Mouse (Mus musculus): ENCODE results near the gene Rtn4rl1.

The Rtn4rl1 gene

DNA sequence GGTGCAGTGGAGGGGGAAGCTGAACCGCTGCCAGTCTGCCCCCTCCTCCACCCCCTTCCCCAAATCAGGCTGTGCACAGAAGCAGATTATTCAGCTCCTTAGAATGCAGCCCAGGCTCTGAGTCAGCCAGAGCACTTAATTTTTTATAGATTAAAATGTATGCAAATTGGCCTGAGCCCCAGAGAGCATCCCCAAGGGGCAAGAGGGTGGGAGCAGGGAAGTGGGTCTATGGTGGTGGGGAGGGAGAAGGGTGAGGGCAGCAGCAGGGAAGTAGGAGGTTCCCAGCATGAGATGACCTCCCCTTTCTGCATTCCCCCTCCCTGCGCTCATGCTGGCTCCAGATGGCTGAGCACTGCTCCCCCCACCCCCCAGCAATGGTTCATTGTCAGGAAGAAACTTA is 8.6 kb upstream of the Rtn4rl1 start:
- WGBS = 49% methylated on average over 2 of the region's 2 CpGs

DNA sequence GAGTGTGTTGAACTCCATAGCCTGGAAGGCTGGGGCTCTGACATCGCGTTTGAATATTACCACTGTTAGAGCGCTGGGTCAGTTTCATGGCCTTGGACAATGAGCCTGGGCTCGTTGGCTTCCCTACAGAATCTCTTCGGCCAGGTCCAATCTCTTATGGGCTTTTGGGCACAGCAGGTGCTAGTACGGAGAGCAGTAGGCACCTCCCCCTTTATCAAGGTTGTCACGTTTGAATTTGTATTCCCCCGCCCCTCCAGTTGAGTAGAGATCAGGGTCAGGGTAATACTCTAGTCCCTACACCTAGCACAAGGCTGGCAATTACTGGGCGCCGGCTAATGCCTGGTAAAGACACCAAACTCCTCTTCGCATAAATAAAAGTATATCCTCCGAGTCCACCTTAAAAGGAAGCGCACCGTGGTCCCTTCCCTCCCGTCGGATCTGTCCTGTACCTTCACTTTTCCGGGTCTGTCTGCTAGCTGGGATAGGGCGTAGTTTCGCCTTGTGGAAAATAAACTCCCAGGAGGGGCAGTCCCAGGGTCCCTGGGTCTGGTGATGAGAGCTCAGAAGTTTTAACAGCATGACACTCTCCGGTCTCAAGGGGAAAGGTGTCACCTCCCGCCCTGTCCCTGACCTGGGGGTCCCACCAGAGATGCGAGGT is 3.7 kb upstream of the Rtn4rl1 start:
- WGBS = under 1% methylated on average over 22 of the region's 22 CpGs

DNA sequence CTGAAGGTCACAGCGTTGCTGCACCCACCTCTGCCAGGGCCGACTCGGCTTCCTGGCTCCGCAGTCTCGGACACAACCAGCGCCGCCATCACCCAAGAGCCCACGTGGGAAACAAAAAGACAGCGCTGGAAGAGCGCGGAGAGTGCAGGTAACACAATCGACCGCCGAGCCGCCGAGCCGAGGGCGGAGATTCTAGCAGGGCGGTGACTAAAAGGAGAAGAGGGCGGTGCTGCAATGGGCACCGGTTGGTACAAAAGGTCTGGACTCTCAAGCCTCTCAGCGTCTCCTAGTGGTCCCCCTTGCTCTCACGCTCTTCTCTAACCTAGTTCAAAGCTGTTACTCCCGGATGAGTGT is 3.2 kb upstream of the Rtn4rl1 start:
- 1% methylated on average over 24 of the region's 24 CpGs for WGBS

DNA sequence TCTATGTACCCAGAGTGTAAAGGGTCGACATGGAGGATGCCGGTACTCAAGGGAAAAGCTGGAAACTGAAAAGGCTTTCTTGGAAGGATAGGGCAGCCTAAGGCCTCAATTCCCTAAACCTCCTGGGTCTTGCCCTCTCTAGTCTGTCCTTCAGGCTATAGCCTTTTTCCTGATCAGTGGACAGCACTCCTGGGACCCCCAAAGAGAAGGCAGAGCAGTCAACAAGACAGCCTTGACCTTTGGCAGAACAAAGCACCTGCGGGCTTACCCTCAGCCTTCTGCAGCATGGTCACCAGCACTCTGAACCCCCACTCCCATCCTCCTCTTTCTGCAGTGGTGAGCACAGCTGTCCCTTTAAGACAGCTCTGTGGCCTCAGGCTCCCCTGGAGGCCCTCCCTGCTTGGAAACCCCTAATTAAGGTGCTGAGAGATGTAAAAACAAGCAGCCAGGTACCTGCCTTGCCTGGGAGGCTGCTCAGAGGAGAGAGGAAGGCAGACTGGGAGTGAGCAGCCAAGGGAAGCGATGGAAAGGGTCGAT is 2.6 kb upstream of the Rtn4rl1 start, which contains the start of gene Dph1:
Gene Dph1 (minus strand): TSS at position 337 of the 537 bp plus-strand sequence.
- WGBS = 63% methylated on average over 5 of the region's 5 CpGs

DNA sequence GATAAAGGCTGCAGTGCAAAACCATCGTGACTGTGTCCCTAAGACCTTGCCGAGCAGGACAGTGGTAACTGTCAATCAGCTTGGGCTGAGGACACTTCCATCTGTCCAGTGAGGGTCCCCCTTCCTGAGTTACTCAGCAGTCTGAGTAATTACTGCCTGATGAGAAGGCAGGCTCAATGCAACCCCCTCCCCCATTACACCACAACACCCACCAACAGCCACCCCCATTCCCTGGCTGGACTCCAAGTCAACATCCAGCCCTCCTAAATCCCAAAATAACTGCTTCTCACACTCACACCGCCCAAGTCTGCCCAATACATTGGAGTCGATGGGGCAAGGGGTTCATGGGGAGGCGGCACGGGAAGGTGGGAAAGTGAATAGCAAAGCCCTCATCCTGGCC is 1.7 kb upstream of the Rtn4rl1 start:
- WGBS = 46% methylated on average over 6 of the region's 6 CpGs

DNA sequence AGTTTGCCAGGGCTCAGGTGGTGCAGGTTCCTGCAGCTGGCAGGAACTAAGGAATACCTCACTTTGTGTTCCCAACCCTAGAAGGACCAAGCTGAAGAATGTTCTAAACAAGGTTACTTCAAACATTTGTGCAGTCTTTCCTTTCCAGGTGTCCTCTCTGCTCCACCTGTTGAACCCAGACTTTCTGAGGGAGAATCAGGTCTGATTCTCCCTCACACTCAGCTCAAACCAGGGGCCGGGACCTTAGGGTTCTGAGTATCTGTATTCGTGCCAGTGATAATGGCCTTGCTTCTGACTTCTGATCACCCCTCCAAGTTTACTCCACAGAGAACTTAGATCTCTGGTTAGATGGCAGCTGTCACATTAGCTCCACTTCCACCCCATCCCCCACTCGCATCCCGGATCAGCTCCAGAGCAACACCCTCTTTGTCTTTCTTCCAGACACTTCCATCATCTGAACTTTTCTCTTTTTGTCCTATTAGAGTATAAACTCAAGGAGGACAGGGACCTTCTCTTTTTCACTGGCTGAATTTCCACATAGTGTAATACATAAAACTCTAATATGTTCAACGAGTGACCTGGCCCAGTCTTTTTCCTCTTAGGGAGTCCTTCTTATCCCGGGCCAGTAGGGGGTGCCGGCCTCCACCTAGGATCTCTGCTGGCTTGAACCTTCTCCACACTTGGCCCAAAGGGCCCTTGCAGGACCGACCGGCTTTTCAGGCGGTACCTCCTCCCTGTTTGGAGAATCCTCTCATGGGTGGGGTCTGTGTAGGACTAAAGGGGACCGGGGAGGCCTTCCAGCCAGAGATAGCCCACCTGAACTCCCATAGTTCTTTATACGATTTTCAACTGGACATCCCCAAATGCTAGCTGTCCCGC is 1.0 kb upstream of the Rtn4rl1 start:
- 22% methylated on average over 13 of the region's 13 CpGs for WGBS

DNA sequence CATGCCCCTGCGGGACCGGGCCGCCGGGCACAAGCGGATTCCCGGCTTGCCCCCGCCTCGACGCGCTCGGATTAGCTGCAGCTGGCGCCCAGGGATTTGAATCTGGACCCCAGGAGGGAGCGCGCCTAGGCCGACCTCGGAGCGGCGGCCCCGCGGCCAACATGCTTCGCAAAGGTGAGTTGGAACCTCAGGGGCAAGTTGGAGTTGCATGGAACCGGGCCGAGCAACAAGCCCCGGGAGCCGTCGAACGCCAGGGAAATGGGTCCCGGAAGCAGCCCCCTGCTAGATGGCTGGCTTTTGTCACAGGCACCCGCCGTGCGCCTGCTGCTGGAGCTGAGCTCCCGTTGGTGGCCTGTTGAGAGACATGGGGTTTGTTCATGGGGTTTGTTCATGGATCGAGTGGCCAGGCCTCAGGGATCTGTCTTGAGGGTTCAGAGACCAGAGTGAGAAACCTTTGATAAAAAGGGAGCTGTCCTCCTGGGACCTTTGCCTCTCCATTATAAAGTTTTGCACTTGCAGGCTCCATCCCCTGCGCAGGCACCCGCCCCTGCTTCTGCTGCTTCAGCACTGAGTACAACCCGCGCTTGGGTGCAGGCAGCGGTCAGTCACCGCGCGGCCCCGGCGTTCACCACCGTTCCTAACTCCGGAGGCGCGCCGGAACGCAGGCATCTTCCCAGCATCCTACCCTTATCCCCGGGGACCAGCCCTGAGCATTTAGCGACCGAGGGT is 702 bp downstream of the Rtn4rl1 start:
- WGBS = under 1% methylated on average over 52 of the region's 52 CpGs

DNA sequence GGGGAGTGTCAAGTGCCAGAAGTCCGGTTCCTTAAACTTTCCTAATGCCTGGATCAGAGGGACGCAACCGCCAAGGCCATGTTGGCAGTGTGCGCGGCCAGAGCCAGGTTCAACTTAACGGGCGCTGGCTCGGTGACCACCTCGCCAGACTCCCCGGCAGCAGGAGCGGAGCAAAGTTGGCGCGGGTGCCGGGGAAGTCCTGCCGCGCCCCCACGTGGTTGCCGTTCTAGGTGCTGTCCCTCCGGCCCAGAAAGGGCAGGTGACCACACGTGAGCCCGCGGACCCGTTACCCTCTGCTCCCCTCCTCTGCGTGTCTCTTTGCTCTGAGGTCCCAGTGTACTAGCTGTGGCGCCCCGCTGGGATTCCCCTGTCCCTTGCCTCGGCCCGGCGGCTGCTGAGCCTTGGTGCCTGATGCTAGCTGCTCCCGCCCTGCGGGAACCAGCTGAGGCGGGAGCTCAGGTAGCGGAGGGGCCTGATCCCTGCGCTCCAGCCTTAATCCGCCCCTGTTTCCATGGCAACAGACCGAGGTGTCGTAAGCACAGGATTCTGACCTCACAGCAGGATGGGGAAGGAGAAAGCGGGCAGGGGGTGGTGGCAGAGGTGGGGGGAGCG is 1.4 kb downstream of the Rtn4rl1 start:
- under 1% methylated on average over 39 of the region's 39 CpGs for WGBS

DNA sequence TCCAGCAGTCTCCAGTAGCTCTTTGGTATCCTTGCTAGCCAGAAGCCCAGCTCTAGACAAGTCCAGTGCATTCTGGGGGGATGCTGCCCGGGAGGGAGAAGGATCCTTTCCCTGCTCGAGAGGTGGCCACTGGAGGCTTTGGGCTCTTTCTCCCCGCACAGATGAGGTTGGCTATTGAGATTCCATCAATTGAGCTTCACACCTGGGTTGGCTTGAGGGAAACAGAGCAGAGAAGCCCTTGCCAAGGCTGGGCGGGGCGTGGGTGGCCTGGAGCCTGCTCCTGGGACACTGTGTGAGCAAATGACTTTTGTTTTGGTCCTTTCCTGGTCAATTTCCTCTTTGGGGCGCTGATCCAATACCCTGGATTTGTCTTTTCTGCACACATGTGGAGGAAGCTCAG is 2.5 kb downstream of the Rtn4rl1 start:
- WGBS = 57% methylated on average over 6 of the region's 6 CpGs

DNA sequence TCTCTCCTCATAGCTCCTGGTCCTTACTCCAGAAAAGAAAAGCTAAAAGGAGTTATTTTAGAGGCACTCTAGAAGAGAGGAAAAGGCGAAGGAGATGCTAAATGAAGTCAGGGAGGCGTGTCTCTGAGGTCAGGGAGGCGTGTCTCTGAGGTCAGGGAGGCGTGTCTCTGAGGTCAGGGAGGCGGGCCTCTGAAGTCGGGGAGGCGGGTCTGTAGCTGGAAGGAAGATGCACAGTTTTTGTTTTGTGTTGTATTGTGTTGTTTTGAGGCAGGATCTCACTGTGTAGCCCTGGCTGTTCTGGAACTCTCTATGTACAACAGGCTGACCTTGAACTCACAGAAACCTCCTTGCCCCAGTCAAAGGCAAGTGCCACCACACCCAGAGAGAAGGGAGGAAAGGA is 4.4 kb downstream of the Rtn4rl1 start:
- 55% methylated on average over 7 of the region's 7 CpGs for WGBS

DNA sequence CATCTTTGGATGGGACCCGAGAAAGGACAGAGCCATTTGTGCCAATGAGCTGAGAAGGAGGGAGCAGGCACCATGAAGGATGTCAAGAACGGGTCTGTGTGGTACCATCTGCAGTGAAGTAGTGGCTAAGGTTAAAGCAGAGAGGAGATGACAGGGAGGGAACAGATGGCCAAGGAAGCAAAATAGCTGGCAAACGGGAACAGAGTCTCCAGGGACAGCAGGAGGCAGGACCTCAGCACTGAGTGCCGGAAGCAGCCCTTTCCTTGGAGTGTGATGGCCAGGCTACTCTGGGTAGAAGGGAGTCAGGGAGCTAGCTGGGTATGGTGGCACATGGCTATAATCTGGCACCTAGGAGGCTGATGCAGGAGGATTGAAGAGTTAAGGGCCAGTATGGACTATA is 5.2 kb downstream of the Rtn4rl1 start:
- 52% methylated on average over 4 of the region's 4 CpGs for WGBS

DNA sequence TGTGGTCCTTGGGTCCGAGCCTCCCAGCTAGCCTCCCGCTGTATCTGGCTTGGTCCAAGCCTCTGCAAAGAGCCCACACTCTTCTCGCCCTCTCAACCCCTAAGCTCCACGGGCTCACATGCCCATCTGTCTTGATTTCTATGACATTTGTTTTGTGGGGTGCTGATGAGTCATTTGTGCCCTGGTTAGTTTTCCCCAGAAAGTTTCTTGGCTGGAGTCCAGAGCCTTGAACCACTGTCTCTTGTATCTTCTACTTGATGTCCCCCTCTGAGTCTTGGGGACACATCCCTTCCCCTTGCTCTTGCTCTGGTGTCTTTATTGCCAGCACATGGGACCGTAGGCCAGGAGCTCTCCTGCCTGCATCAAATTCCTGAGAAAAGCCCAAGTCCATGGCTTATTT is 6.4 kb downstream of the Rtn4rl1 start:
- WGBS = 64% methylated on average over 5 of the region's 5 CpGs

DNA sequence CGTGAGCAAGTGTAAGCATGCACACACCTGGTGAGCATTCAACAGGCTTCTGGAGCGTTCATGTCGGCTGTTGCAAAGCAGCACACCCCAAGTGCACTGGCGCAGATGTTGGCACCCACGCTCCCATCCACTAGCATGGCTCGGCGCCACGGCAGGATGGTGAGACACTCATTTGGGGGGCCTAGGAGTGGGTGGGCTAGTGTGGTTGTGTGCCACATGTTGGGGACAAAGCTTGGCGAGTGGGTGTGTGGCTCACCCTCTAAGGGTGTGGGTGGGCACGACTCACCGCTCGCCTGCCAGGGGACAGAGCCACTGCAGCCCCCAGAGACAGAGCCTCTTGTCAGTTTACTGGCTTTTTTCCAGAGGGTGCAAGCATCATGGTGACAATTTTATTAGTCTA is 7.4 kb downstream of the Rtn4rl1 start:
- 54% methylated on average over 12 of the region's 12 CpGs for WGBS

DNA sequence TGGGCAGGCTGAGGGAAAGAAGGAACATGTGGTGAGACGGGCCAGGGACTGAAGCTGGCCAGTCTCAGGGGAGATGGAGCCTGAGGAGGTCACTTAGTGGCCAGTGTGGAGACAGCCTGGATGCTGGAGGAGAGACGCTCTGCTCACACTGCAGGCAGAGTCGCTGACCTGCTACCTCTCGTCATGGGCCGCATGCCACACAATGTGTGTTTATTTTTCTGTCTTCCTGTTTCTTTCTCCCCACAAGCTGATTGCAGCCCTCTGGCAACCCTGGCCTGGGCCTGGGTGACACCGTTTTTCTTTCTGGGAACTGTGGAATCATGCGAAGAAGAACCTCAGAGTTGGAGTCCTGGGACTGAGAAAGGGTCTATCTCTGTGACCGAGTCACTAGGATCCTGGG is 8.1 kb downstream of the Rtn4rl1 start:
- 65% methylated on average over 8 of the region's 8 CpGs for WGBS

DNA sequence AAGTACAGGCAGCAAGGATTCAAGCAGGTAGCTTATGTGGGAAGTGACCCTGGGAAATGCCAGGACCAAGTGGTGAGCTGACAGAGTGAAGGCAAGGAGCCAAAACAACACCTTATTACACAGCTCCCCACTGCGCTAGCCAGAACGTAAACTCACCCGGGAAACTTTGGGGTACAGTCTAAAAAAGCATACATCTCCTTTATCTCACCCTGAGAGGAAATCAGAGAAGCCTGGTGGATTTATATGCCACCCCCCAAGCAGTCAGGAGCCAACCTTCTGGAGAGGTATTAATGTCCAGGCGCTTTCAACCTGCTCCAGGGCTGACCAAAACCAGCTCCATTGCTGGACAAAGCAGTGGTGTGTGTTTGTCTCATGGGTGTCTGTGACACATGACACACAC is 10.3 kb downstream of the Rtn4rl1 start:
- WGBS = 81% methylated on average over 4 of the region's 4 CpGs

DNA sequence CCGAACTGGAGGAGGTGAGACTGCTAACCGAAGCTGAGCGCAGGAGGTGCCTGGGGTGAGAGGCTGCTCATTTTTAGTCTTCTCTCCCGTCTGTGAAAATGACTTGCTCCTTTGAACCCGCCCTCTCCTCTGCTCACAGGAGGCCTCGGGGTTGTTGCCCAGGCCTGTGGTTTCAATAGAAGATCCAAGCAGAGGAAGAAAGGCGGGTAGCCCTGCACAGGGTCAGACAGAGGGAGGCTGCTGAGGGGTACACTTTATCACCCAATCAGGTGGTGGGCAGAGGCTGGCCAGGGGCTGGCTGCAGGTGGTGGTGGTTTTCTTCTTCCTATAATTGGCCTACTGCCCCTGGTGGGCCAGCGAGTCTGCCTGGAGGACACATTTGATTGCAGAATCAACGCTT is 10.9 kb downstream of the Rtn4rl1 start:
- 59% methylated on average over 9 of the region's 9 CpGs for WGBS

DNA sequence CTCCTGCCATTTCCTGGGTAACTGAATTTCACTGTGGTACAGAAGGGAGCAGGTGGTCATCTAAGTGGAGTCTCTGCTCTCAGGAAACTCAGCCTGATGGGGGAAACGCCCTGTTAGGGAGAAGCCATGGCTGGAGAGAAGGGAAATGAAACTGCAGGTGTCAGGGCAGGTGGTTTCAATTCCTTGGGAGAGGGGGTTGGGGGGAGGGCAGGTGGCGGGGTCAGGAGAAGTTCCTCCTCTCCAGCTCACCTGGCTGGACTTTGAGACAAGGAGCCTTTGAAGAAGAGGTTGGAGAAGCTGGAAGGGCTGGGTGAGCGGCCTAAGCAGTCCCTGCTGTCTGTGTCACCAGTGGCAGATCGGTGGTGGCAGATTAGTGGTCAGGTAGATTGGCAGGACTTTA is 12.8 kb downstream of the Rtn4rl1 start:
- 88% methylated on average over 4 of the region's 4 CpGs for WGBS

DNA sequence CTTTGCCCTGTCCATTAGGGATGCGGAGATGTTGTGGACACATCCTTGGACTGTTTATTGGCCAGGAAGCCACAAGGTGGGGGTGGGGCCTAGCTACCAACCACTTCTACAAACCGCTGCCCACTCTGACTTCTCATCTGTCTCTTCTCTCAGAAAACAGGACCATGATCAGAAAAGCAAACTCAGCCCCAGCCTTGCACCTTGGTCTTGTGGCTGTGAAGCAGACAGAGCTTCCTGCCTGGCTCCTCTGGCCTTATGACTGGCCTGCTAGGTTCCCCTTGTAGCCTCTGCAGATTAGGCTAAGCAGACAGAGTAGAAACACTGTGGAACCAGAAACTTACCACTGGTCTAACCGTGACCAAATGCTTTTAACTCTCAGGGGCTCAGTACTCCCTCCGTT is 15.8 kb downstream of the Rtn4rl1 start:
- WGBS = 83% methylated on average over 4 of the region's 4 CpGs

DNA sequence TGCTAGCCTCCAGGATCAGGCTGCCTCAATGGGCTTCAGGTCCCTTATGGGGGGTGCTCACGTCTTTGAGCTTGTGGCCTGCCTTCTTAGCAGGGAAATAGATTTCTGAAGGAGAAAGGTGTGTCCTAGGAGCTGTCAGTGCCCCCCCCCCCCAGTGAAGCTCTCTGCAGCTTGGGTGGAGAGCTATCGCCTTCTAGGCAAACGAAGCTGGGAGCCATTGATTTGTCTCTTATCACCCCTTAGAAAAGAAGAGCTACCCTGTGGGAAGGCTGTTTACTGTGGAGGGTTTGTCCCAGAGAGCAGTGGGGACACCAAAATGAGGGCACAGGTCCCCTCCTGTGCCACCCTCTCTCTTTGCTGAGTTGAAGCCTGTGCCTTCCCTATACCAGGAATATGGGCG is 16.5 kb downstream of the Rtn4rl1 start:
- whole genome bisulfite sequencing = 79% methylated on average over 4 of the region's 4 CpGs

DNA sequence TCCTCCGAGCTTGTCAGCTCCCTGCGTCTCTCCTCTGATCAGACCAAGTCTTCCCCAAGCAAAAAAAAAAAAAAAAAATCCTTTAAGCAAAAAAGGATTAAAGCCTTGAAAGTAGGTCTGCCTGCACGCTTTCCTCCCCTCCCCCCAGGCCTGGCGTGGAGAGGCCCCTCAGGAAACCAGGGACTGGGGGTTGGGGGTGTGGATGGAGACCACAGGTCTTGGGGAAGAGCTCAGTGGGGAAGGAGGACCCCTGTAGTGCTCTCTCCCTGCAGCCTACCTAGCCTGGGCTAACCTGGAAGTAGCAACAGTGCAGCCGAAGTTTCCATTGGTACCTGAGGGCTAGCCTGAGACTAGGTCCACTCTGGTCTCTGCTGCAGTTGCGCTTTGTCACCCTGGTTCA is 17.2 kb downstream of the Rtn4rl1 start:
- 67% methylated on average over 6 of the region's 6 CpGs for WGBS

DNA sequence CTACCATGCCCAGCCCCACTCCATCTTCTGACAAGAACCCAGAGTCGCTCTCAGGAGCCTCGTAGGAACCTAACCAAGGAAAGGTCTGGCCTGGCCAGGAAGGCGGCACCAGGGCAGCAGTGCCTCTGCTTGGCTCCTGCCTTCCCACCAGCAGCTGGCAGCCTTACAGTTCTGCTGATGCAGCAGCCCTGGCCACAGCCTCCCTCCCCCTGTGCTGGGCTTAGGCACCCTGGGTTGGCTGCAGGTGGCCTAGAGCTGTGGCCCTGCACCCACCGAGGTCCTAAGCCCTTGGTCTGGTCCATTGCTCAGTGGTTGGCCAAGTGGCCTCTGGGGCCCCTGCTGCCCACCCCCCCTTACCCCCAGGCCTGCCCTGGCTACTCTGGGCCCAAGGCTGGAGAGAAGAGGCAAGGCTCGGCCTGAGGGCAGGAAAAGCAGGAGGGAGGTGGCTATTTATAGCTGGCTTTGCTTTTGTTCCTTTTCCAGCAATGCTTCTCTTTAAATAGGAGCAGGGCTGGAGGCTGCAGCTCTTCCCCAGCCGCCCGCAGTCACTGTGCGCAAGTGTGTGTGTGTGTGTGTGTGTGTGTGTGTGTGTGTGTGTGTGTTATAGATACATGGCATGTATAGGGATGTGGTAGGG is 18.6 kb downstream of the Rtn4rl1 start:
- WGBS = 30% methylated on average over 8 of the region's 8 CpGs

DNA sequence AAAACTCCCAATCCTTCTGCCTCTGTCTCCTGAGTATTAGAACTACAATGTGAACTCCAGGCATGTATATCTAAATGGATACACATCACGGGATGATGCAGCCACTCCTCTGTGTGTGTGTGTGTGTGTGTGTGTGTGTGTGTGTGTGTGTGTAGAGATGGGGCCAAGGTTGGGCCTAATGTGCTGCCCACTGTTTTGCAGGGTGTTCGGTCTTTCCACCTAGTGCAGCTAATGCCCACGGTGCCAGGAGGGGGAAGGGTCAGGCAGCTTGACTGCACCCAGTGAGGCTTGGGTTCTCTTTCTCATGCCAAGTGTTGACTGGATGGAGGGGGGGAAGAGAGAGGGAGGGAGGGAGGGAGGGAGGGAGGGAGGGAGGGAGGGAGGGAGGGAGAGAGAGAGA is 19.3 kb downstream of the Rtn4rl1 start:
- WGBS = 43% methylated on average over 3 of the region's 3 CpGs

All from cerebral cortex, adult 2 months (tissue).